Mouse (Mus musculus) kidney, postnatal 4 days (tissue): ENCODE measurements around the gene Sorcs1.

Experiments
- DNase-seq, 2 experiments: peaks; one replicate each; pipeline ENCODE4 v3.0.0; 2021; ENCODE audit warnings: mixed read lengths in 2 of 2

The Sorcs1 gene

GRCm38 (mm10) chr19:50677903-50678896 lies at the start of gene Sorcs1:
TSS of gene Sorcs1 (minus strand) at chr19:50678646.
- peak; percentile 69 to 78 for DNase-seq

DNA sequence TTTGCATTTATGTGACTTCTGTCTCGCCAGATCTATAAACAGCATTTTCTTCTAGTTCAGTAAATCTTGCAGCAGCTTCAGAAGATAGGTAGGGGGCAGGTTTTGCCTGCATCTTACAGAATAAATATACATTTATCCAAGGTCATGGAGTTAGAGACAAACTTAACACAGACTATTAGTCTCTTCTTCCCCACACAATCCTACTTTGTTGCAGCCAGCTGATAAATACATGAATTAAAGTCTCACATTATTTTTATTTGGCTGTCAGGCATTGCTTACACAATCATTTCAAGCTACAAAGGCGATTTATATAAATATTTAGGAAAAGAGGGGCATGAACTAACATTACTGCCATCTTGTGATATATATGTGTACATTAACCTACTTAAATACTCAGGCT lies 4.8 kb upstream of the Sorcs1 start:
- no peak for DNase-seq

GRCm38 (mm10) chr19:50678946-50679345 lies 500 bp upstream of the Sorcs1 start:
- DNase-seq: no peak

GRCm38 (mm10) chr19:50676578-50677524 lies 1.6 kb downstream of the Sorcs1 start:
- DNase-seq: no peak

- DNase-seq: no peak
These were observed 3.5 kb downstream of the Sorcs1 start for GRCm38 (mm10) chr19:50674921-50675320.

DNA sequence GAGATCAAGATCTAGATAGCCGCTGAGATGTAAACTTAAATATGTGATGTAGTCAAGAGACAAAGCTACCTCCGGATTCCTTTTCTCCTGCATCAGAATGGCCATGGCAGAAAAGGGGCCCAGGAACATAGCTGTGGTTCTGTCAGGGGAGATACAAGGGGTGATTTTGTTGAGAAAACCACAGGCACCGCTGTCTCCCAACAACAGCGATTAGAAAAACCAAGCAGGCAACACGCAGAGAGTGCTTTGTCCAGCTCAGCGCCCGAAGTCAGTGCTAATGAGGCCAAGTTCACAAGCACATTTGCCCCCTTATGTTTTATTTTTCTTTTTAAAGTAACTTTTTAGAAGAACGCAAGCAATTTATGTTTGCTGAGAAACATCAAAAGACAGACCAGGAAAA lies 10.9 kb downstream of the Sorcs1 start:
- no peak for DNase-seq

DNA sequence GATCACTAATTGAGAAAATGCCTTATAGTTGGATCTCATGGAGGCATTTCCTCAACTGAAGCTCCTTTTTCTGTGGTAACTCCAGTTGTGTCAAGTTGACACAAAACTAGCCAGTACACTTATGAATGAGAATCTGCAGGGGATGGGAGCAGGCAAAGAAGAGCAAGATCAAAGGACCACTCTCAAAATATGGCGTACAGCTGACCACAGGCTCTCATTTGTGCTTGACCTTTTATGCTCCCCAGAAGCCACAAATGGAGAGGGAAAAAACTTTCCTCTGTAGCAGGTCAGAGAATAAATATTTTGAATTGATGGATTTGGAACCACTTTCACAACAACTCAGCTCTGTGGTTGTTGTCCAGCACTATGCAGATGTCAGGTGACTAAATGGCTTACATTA lies 14.1 kb downstream of the Sorcs1 start:
- DNase-seq: no peak

DNA sequence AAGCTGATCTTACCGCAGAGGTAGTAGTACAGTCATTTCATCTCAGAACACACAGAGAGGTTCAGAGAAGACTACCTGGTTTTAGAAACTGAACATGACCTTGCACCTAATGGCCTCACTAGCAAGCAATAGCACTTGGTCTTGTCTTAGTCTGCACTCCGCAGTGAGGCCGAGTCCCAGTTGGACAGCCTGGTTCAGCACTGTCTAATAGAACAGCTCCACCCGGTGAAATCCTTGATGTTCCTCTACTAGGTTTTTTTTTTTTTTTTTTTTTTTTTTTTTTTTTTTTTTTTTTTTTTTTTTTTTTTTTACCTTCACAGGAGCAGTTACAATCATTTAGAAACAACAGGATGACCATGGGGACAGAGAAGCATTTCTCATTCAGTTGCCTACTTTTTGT lies 19.3 kb downstream of the Sorcs1 start:
- DNase-seq: peak; percentile 59 to 60

DNA sequence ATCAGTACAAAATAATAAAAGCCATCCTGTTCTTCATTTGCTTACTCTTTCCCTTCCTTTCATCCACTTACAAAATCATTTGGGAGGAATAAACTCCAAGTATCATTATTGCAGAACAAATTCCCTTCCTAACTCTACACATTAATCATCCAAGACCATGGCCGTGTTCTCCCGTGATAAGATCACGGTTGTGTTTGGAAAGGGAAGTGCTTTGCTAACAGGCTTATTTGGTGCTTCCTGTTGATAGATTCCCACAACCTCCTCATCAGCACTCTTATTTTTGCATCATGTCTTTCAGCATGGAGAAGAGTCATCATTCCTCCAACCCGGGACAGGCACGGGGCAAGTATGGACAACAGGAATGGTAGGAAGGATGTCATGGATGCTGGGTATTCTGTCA lies 25.7 kb downstream of the Sorcs1 start:
- no peak for DNase-seq

DNA sequence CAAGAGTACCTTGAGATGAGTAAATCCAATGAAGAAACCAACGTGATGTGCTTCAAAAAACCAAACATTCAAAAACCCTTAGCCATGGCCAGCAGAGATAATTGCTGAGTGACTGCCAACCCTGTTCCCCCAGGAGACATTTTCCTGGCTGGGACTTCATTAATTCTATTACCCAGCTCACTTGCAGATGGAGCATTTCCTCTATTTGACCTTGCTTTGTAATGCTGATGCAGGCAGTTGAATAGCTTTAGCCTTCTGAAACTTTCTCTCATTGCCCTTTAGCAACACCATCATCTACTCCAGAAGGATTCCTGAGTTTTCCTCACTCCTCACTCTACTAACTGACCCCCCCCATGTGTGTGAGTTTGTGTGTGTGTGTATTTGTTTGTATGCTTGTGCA lies 34.6 kb downstream of the Sorcs1 start:
- DNase-seq: no peak

DNA sequence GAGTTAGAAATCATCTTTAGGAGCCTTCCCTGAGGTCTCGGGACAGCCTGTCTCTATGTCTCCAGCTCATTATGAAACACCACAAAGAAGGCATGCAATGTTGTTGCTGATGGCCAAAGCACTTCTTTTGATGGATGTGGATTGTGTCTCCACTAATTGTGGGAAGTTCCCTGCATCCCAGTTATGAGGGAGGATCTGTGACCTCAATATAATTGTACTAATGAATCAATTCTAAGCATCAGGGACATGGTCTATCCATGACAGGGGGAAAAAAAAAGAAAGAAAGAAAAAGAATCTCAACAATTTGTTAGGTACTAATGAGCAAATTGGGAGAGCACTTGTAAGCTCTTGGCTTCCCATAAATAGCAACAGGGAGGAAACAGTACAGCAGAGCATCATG lies 36.3 kb downstream of the Sorcs1 start:
- DNase-seq: no peak

DNA sequence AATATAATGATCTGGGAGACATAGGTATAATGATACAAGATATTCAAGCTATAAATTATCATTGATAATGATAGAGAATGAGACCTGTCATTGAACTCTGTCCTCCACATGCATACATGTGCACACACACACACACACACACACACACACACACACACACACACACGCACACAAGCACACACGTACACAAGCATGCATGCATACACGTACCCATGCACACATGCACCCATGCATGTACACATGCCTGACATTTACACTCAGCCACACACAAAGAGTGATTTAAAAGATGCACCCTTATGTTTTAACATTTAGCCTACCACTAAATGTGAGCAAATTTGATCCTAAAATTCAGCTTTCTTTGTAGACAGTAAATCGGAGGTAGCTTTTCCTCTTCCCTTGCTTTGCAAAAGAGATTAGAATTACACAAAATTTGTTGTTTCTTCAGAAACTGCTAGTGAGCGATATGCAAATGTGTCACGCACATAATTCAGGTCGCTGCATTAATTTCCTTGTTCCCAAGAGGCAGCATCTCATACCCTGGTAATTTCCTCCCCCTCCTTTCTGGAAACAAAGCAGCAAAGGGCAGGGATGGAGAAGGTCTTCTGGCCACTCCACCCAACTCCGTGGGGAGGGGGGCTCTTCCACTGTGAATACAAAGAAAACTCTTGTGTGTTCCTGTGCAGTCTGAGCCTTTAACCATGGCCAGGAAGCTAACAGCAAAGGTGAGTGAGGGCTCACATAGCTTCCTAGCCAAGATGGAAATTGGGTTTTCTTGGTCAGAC lies 38.0 kb downstream of the Sorcs1 start:
- DNase-seq: no peak

- DNase-seq: no peak
These were observed 40.3 kb downstream of the Sorcs1 start for GRCm38 (mm10) chr19:50638176-50638575.

GRCm38 (mm10) chr19:50614013-50614412 lies 64.4 kb downstream of the Sorcs1 start:
- DNase-seq: peak in 1 of 2 experiments; percentile 21

DNA sequence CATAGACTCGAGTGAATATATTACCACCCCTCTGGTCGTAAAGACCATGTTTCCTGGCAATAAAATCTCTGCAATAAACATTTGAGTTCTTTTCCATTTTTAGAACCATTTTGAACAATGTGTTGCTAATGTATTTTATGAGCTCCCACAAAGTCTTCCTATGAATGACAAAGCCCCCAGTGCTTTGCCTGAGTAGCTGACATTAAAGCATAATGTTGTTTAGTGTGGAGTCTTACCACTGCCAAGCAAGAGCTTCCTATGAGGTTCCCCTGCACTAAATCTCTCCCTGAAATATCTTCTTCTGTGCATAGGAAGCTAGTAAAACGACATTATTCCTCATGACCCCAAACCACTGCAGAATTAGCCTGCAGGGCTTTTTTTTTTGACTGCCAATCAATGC lies 66.8 kb downstream of the Sorcs1 start:
- no peak for DNase-seq

DNA sequence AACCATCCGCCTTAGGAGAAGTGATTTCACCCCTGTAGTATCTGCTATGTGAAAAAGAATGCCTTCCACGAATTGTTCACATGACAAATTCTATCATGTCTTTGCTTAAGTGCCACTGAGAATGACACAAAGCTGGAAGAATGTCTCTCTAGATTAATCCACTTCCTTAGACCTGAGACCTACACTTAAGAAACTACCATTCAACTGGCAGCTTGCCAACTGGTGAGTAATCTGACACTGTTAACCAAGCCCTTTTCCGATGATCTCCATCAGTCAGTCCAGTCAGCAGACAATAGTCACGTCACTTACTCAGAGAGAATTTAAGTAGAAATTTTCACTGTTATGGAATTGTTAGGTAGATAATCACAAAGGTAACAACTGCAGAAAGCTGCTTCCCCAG lies 74.6 kb downstream of the Sorcs1 start:
- no peak for DNase-seq

DNA sequence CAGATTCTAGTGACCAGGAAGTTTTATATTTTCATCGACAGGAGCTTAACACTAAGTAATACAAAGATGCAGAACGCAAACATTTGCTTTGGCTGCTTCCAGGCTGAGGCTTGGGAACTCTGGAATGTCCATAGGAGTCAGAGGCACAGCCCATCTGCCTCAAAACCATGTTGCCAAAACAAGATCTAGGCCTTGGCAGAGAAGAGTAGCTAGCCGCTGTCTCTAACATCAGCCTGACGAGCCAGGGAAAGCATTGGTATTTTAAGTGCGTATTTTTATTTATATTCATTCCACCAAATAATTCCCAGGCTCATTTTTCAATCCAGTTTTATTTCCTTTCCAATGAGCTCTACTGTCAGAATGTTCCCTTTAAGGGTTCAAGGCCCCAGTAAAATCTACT lies 75.1 kb downstream of the Sorcs1 start:
- DNase-seq: peak; percentile 24 to 27

DNA sequence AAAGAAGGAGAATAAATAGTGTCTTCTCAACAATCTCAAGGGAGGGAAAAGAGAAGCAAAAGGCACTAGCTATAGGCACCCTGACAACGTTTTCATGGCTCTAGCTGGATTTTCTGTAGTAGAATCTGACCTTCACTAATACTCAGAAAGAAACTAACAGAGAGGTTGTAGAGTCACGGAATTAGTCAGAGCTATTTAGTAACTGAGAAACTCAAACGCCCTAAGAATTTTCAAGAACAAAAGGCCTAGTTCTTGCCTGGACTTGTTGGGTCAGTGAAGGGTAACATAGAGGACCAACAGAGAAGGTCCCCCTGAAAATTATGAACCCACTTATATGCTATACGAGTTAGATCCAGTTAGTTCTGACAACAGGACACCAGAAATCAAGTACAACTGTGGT lies 81.1 kb downstream of the Sorcs1 start:
- DNase-seq: no peak

GRCm38 (mm10) chr19:50586182-50586581 lies 92.3 kb downstream of the Sorcs1 start:
- no peak for DNase-seq

- DNase-seq: peak in 1 of 2 experiments; percentile 17
These were observed 95.5 kb downstream of the Sorcs1 start for GRCm38 (mm10) chr19:50582952-50583351.

DNA sequence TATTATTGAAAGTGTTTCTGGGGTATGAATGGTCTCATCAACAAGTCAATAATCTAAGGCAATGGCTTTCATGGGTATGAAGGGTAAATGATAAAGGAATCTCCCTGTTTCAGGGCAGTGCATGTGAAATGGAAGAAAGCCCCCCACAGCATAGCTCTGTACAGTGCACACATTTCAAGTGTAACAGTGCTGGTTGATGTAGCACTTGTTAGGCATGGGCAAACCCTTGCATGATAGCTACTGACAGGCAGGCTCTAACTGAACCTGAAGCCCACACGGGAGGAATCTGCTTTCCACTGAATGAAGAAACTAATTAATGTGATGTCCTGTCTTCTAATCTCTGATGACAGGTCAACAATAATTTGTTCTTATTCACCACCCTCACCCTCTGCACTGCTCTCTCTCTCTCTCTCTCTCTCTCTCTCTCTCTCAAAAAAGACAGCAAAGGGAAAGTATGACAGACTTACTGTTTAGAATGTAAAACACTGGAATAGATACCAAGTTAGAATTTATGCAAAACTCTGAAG lies 108.7 kb downstream of the Sorcs1 start:
- no peak for DNase-seq

DNA sequence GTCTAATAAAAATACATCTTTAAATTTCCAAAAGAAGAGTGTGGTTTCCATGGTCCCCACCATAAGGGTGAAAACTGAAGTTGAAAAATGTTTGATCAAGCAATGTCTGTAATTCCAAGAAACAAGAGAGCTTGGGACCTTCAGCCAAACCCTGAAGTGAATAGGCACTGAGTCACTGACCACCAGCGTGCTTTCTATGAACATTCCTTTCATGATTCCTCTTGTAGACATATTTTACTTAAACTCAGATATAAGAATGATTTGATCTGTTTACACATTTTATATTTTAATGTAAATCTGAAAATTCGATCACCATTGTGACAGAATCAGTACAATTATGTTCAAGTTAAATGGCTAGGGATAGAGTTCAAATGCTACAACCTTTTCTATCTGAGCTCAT lies 112.1 kb downstream of the Sorcs1 start:
- DNase-seq: no peak
